Mouse (Mus musculus): ENCODE measurements around the gene Capn13.
"Not testable (repeated sequence)": the region's sequence is repeated elsewhere in the genome, so short reads cannot be mapped to it uniquely, and the experiment has no call there.

Capn13 gene

DNA sequence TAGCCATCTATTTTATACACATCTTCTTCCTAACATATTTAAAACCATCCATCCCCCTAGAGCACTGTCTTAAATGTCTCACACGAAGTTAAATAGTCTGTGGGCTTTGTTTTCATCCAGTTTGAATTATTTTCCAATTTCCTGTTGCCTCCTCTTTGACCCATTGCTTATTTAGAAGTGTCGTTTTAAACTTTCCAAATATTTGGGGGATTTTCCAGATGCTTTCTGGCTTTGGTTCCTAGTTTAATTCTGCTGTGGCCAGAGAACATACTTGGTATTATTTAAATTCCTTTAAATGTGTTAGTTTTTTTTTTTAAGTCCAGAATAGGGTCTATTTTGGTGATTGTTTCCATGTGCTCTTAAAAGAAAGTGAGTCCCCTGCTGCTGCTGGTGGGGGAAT lies 116.4 kb downstream of the Capn13 start:
- in situ Hi-C loops (cut with MseI, MboI), result loop anchor here in 1 of 2 experiments (25.0 kb wide), 1 partner anchor 422 kb away; no protein-coding TSS in a partner anchor

DNA sequence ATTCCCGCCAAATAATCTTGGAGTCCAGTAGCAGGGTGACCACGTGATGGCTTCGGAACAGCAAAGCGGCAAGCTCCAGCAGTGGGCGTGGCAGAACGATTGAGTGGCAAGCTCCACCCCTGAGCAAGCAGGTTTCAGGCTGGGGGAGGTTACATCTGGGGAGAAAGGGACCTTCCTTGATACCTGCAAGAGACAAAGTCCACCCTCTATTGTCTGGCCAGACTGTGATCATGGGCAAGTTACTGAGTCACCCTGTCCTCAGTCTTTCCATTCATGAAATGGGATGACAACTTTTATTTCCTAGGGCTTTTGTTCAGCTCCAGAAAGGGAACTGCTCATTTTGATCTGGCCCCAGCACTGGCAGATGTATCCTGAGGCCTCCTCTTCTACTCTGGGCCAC lies 118.0 kb downstream of the Capn13 start:
- in situ Hi-C loops (cut with MseI, MboI), result loop anchor here in 1 of 2 experiments (25.0 kb wide), 1 partner anchor 420 kb away; no protein-coding TSS in a partner anchor

DNA sequence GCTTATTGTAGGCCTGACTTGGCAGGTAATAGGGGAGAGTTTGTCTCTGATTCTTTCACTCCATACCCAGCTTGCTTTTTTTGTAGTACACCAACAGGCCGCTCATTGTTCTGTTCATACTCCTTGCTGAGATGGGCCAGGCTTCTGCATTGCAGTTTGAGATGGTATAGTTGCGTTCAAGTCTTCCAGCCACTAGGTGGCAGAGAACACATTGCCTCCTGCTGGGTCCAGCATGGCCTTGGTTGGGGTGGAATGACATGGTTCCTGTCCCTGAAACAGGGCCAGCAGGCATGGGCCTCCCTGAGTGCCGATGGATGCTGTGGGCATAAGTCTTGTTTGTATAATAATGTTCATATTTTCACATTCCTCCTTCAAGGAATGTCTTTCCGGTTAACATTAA lies 122.9 kb downstream of the Capn13 start:
- in situ Hi-C loops (cut with MseI, MboI), result loop anchor here in 1 of 2 experiments (25.0 kb wide), 1 partner anchor 415 kb away; no protein-coding TSS in a partner anchor

DNA sequence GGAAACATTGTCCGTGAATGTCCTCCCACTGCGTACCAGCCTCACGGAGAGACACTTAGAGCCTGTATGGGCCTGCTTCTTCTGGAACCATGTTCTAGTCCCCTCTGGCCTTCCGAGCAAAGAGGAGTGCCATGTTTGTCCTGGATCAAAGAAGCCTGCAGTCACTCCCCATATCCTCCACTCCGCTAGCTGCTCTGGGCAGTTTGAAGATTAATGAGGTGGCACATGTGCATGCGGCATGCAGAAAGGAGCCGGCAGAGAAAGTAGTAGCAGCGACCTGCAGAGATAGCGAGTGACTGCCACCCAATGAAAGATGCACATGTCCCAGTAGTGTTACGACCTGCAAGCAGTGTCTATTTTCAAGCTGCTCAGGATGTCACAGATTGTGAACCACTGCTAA lies 125.6 kb downstream of the Capn13 start:
- in situ Hi-C loops (cut with MseI, MboI), result loop anchor here in 1 of 2 experiments (25.0 kb wide), 1 partner anchor 413 kb away; no protein-coding TSS in a partner anchor

DNA sequence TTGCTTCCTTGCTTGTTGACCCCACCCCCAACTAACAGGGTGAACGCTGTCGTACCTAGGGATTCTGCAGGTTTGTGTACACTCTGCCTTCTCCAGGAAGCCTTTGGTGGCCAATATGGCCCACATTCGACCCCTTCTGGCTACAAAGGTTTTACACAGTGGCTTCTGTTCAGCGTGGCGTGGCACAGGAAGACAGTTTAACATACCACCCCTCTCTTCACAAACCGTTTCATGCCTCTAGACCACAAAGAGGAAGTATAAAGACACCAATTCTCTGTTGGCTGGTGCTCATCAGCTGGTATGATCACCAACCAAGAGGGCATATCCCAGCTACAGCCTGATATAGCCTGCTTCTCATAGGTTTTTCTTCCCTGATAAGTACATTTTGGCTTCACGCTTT lies 126.9 kb downstream of the Capn13 start:
- in situ Hi-C loops (cut with MseI, MboI), result no loop called here

DNA sequence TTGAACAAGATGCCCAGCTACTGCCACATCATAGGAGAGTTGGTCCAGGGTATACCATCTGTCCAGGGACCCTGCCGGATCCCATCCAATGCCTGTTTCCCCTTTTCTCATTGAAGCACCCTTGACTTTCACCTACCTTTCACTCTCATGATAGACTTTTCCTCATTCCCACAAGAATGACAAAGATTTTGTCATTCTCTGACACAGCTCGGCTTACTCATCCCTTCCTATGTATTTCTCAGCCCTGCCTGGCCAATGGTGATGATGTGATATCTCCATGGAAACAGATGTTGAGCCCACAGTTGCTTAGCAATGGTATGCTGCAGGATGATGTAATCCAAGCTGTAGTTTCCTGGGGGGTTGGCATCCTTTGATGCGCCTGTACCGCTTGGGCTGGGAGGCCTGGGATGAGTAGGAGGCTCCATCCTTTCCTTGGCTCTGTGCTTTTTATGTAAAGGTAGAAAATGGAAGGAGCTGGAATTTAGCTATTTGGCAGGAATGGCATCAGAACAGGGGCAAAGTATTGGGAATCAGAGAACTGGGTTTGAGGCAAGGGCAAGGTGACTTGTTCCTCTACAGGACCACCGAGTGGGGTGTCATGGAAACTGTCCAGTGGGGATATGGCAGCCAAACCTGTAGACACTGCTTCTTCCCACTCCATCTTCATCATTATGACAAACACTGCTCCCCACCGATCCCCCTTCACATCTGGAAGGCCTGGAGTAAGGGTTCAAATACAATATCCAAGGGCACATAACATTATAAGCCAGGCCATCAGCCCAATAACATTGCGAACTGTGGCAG lies 128.7 kb downstream of the Capn13 start:
- in situ Hi-C loops (cut with MseI, MboI), result no loop called here

DNA sequence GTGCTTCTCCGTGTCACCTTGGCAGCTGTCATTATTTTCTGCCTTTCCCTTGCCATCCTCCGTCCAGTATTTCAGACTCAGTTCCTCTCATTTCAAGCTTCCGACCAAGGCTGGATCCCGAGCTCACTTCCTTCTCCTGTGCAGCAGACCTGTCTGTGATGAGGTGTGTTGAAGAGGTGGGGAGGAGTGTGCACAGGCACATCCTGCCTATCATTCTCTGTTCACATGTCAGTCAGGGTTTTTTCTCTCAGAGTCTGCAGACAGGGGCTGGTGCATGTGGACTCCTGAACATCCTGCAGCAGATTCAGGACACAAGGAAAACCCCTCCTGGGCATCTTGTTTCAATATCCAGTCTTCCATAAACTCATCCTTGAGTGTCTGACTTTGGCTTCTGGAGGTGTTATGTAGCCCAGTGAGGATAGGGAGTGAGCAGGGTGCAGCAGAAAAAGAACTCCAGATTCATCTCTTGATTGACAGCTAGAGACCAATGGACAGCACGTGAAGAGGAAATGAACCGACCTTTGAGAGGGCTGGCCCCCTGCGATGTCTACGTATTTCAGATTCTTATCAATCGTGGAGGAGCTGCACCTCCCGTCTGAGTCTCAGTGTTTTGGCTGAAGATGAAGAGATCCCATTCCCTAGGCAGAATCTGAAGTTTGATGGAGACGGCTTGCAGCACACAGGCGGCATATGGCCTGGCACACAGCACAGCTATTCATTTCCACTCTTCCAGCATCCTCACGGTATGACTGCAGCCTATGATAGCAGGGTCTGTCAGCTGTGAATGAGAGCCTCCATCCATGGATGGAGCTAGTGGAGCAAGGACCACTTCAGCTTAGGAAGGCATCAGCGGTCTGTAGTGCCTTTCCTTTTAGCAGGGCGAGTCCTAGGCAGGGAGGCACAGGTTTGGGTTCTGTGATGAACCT lies 129.5 kb downstream of the Capn13 start:
- in situ Hi-C loops (cut with MseI, MboI), result no loop called here

DNA sequence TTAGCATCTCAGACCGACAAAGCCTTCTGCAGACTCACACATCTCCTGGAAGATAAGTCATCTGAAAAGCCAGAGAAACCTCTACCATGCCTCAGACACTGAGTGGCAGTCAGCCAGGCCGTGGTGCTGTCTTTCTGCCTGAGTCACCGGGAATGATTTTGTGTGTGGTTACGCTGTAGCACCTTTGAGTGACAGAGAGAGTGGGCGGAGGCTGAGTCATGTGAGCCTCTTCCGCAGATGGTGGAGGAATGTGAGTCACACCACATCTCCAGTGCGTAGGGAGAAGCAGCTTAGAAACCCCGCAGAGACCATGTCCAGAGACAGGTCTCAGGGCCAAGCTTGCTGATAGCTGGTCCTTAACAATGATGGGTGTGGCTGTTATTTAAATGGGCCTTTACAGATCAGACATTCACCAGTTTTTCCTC lies 137.6 kb downstream of the Capn13 start:
- in situ Hi-C loops (cut with MseI, MboI), result no loop called here

DNA sequence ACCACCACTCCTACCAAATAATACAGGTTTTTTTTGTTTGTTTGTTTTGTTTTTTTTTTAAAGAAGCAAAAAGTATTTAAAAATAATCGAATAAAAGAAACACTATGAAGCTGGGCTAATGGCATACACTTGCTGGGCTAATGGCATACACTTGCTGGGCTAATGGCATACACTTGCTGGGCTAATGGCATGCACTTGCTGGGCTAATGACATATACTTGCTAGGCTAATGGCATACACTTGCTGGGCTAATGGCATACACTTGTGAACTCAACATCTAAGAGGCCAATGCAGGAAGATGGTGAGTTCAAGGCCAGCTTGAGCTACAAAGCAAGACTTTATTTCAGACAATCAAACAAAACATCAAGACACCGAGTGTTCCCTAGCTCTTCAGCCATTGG lies 138.1 kb downstream of the Capn13 start:
- in situ Hi-C loops (cut with MseI, MboI), result no loop called here

DNA sequence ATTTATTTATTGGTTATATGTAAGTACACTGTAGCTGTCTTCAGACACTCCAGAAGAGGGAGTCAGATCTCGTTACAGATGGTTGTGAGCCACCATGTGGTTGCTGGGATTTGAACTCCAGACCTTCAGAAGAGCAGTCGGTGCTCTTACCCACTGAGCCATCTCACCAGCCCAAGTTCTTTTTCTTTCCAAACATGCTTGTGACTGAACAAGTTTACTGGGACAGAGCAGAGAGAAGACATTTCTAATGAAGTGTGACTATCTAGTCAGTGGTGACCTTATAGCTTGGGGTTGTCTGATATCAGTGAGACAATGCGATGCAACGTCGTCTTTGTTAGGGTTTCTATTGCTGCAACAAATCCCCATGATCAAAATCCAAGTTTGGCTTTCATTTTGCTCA lies 141.4 kb downstream of the Capn13 start:
- in situ Hi-C loops (cut with MseI, MboI), result not testable (repeated sequence)

DNA sequence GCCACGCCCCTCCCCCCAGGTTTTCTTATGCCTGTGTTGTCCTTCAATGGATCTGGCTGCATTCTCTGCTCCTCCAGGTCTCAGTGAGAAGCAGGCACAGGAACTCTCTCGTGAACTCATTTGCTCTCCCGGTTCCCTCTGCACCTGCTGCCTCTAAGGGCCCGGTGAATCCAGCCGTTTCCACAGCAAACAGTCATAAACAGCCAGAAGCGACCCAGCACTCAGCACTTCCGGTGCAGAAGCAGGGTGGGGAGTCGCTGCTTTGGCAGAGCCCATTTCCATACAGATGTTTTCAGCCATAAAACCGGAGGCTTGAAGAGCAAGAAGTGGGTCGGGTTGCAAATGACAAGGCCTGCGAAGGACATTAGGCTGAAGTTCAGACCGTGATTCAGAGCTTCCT lies 142.0 kb downstream of the Capn13 start:
- in situ Hi-C loops (cut with MseI, MboI), result no loop called here

Data from mouse trophoblast stem cell (cell line).